Mouse (Mus musculus) heart, embryonic 14.5 days (tissue): ENCODE results near the gene Tpk1. TPM values are rescaled to one million over a fixed set of nuclear protein-coding genes. Genes with fewer than 3 reads are reported as not detected.

ENCODE experiments used
- ATAC-seq: fragments of 200-750 bp; cut with Nextera tagmentation; 2 replicates; pipeline ENCODE4 v1.8.0; 2017; ENCODE audit warnings: low read depth, moderate TSS enrichment; ENCODE audit not compliant: insufficient number of reproducible peaks, insufficient read depth, low FRiP score
- H3K27ac ChIP-seq, 2 experiments: fragments of 200-500 bp in 1 of 2; fragments of 300-500 bp in 1 of 2; sonication (generic) in 1 of 2; replicated peaks in 1 of 2; 2 replicates each; pipeline ENCODE4 v1.5.1; 2012 to 2014; ENCODE audit warnings: low read depth in 2 of 2, low read length in 2 of 2, control low read depth in 1 of 2, mild to moderate bottlenecking in 1 of 2, mixed read lengths in 1 of 2; ENCODE audit not compliant: control insufficient read depth in 1 of 2, insufficient read depth in 1 of 2
- H3K27me3 ChIP-seq: fragments of 300-500 bp; sonication (generic); 2 replicates; pipeline ENCODE4 v1.6.1; 2014; ENCODE audit warnings: mild to moderate bottlenecking, low read length, control low read depth; ENCODE audit not compliant: control insufficient read depth, insufficient read depth
- H3K36me3 ChIP-seq: fragments of 300-500 bp; sonication (generic); 2 replicates; pipeline ENCODE4 v1.6.1; 2014; ENCODE audit warnings: mild to moderate bottlenecking, control low read depth, low read length, mixed read lengths; ENCODE audit not compliant: control insufficient read depth, insufficient read depth
- H3K4me1 ChIP-seq, 2 experiments: fragments of 200-500 bp in 1 of 2; fragments of 300-500 bp in 1 of 2; sonication (generic) in 1 of 2; 2 replicates each; pipeline ENCODE4 v1.6.1; 2012 to 2014; ENCODE audit warnings: low read length in 2 of 2, control low read depth in 1 of 2, mixed read lengths in 1 of 2; ENCODE audit not compliant: control insufficient read depth in 2 of 2, insufficient read depth in 2 of 2
- H3K4me2 ChIP-seq: fragments of 300-500 bp; sonication (generic); 2 replicates; pipeline ENCODE4 v1.6.1; 2014; ENCODE audit warnings: mild to moderate bottlenecking, low read length
- H3K4me3 ChIP-seq, 2 experiments: fragments of 200-500 bp in 1 of 2; fragments of 300-500 bp in 1 of 2; sonication (generic) in 1 of 2; 2 replicates each; pipeline ENCODE4 v1.5.1; 2012 to 2014; ENCODE audit warnings: low read length in 2 of 2, mild to moderate bottlenecking in 2 of 2, control low read depth in 1 of 2, low read depth in 1 of 2, moderate library complexity in 1 of 2; ENCODE audit not compliant: control insufficient read depth in 1 of 2, insufficient read depth in 1 of 2
- H3K9ac ChIP-seq: fragments of 300-500 bp; sonication (generic); 2 replicates; pipeline ENCODE4 v1.6.1; 2014; ENCODE audit warnings: mild to moderate bottlenecking, low read length
- H3K9me3 ChIP-seq: fragments of 300-500 bp; sonication (generic); 2 replicates; pipeline ENCODE4 v1.6.1; 2016; ENCODE audit warnings: low read length, control low read depth; ENCODE audit not compliant: control insufficient read depth
- WGBS: fragments of 180-500 bp; shearing (Covaris S2); extraction: QIAGEN DNeasy Blood & Tissue Kit; methylation state at CpG from one replicate; pipeline ENCODE4 v1.1.7; 2014; 5-methylcytosine and 5-hydroxymethylcytosine counted together
- polyA plus RNA-seq: library from polyadenylated mRNA; unstranded; fragments of >200 nt; fragmentation: Nextera tagmentation; extraction: Ambion mirVana; gene quantifications from 2 replicates; pipeline ENCODE4 v1.2.1, GENCODE M21; 2014

The Tpk1 gene
- polyA plus RNA-seq, 1 experiment from 2014 or later: 8.6 TPM

GRCm38 (mm10) chr6:43424978-43425377 lies 241.1 kb downstream of the Tpk1 start:
- H3K36me3 ChIP-seq: no peaks in the 10 kb centered on the region
- H3K27me3 ChIP-seq: no peaks in the 10 kb centered on the region
- no peak overlapping the region for H3K27ac ChIP-seq
- 40% methylated on average over 4 of the region's 4 CpGs for WGBS
- H3K4me1 ChIP-seq: no peaks in the 10 kb centered on the region
- H3K4me3 ChIP-seq: no peak overlapping the region
- H3K9me3 ChIP-seq: no peaks in the 10 kb centered on the region
- no peak for ATAC-seq
- H3K4me2 ChIP-seq: no peak overlapping the region
- no peak overlapping the region for H3K9ac ChIP-seq

- Histone ChIP-seq H3K27me3 (no peaks in the 10 kb centered on the region), H3K36me3 (no peaks in the 10 kb centered on the region), H3K27ac (no peak overlapping the region), H3K4me2 (no peak overlapping the region), H3K4me1 (no peaks in the 10 kb centered on the region), H3K9ac (no peak overlapping the region), H3K4me3 (no peak overlapping the region), H3K9me3 (no peaks in the 10 kb centered on the region)
- ATAC-seq: no peak
- 76% methylated on average over 7 of the region's 7 CpGs for WGBS
Observed at GRCm38 (mm10) chr6:43420358-43420979, 245.6 kb downstream of the Tpk1 start.

DNA sequence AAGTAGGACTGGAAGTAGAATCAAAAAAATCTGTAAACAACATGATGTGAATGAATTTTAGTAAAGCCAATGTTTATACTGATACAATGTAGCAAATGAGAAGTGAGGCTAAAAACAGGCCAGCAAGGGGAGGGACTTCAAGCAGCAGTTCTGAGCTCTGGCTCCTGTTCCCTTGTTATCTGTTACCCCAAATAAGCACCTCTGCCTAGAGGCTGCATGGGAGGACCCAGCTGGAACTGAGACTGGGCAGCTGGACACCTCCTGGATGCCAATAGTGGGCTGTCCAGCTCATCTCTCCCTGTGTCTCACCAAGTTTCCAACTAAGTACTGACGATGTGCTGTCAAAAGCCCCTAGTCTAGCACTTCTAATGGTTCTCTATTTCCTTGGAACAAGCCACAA lies 257.1 kb downstream of the Tpk1 start:
- peaks cover 2 to 8% of the 10 kb centered on the region in 2 experiments; a peak in 2 of 4 replicates for H3K4me1 ChIP-seq
- ATAC-seq: no peak
- no peak overlapping the region for H3K4me3 ChIP-seq
- no peak overlapping the region for H3K27ac ChIP-seq
- no peak overlapping the region for H3K4me2 ChIP-seq
- no peaks in the 10 kb centered on the region for H3K9me3 ChIP-seq
- no peak overlapping the region for H3K9ac ChIP-seq
- no peaks in the 10 kb centered on the region for H3K36me3 ChIP-seq
- WGBS: 78% methylated on average over 1 of the region's 1 CpGs
- H3K27me3 ChIP-seq: no peaks in the 10 kb centered on the region

- no peak overlapping the region for H3K9ac ChIP-seq
- ATAC-seq: no peak
- H3K27me3 ChIP-seq: no peaks in the 10 kb centered on the region
- H3K4me2 ChIP-seq: no peak overlapping the region
- H3K36me3 ChIP-seq: no peaks in the 10 kb centered on the region
- no peaks in the 10 kb centered on the region for H3K9me3 ChIP-seq
- WGBS: 81% methylated on average over 3 of the region's 3 CpGs
- no peak overlapping the region for H3K27ac ChIP-seq
- no peaks in the 10 kb centered on the region; a peak in 1 of 4 replicates for H3K4me1 ChIP-seq
- H3K4me3 ChIP-seq: no peak overlapping the region
Observed at GRCm38 (mm10) chr6:43403076-43403475, 263.0 kb downstream of the Tpk1 start.

- Histone ChIP-seq H3K9me3 (no peaks in the 10 kb centered on the region), H3K4me1 (no peaks in the 10 kb centered on the region; a peak in 1 of 4 replicates), H3K36me3 (no peaks in the 10 kb centered on the region), H3K27me3 (no peaks in the 10 kb centered on the region), H3K9ac (no peak overlapping the region), H3K4me2 (no peak overlapping the region), H3K4me3 (no peak overlapping the region), H3K27ac (no peak overlapping the region)
- ATAC-seq: no peak
- WGBS: 68% methylated on average over 6 of the region's 6 CpGs
Observed at GRCm38 (mm10) chr6:43402219-43402997, 263.7 kb downstream of the Tpk1 start.

DNA sequence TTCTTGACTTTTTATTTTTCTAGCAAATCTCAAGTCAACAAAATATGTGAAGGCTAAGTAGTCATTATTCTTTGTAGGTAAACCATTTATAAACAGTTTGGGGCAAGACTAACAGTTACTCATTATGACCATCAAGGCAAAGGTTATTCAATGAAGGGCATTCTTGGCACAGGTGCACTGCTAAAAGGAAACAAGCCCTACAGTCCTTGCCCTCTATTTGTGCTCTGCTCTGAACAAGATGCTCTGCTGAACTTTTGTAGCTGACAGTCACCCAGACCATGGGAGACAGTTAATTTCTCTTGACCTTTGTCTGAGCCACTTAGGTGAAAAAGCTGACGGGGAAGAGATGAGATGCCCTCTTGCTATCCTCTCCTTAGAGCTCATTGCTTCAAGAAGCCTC lies 269.7 kb downstream of the Tpk1 start:
- Histone ChIP-seq H3K9ac (no peak overlapping the region), H3K4me3 (no peak overlapping the region), H3K9me3 (no peaks in the 10 kb centered on the region), H3K4me2 (no peak overlapping the region), H3K36me3 (no peaks in the 10 kb centered on the region), H3K27ac (no peak overlapping the region), H3K27me3 (no peaks in the 10 kb centered on the region), H3K4me1 (no peaks in the 10 kb centered on the region)
- 82% methylated on average over 1 of the region's 1 CpGs for WGBS
- ATAC-seq: no peak

GRCm38 (mm10) chr6:43395538-43395937 lies 270.5 kb downstream of the Tpk1 start:
- no peak overlapping the region for H3K9ac ChIP-seq
- no peaks in the 10 kb centered on the region for H3K4me1 ChIP-seq
- no peak overlapping the region for H3K4me2 ChIP-seq
- no peak overlapping the region for H3K27ac ChIP-seq
- WGBS: 73% methylated on average over 2 of the region's 2 CpGs
- no peak for ATAC-seq
- H3K36me3 ChIP-seq: no peaks in the 10 kb centered on the region
- H3K27me3 ChIP-seq: no peaks in the 10 kb centered on the region
- no peak overlapping the region for H3K4me3 ChIP-seq
- H3K9me3 ChIP-seq: no peaks in the 10 kb centered on the region
